Mouse (Mus musculus) liver, embryonic 16.5 days (tissue): Measurements from ENCODE around the gene Ano1. TPM values are rescaled to one million over a fixed set of nuclear protein-coding genes. Genes with fewer than 3 reads are reported as not detected.

Experiments used
- ATAC-seq: fragments of 200-750 bp; cut with Nextera tagmentation; 2 replicates; pipeline ENCODE4 v1.8.0; 2017; ENCODE audit warnings: low read depth, mild to moderate bottlenecking, moderate number of reproducible peaks, moderate library complexity
- H3K27ac ChIP-seq: fragments of 300-500 bp; sonication (generic); 2 replicates; pipeline ENCODE4 v1.5.1; 2014; ENCODE audit warnings: mild to moderate bottlenecking, low read length
- H3K27me3 ChIP-seq: fragments of 300-500 bp; sonication (generic); 2 replicates; pipeline ENCODE4 v1.6.1; 2014; ENCODE audit warnings: low read depth, low read length, mixed read lengths; ENCODE audit not compliant: control insufficient read depth, insufficient read depth
- H3K36me3 ChIP-seq: fragments of 300-500 bp; sonication (generic); 2 replicates; pipeline ENCODE4 v1.6.1; 2014; ENCODE audit warnings: mild to moderate bottlenecking; ENCODE audit not compliant: control insufficient read depth, insufficient read depth
- H3K4me1 ChIP-seq: fragments of 300-500 bp; sonication (generic); 2 replicates; pipeline ENCODE4 v1.6.1; 2014; ENCODE audit warnings: low read depth, low read length, mixed read lengths; ENCODE audit not compliant: control insufficient read depth
- H3K4me2 ChIP-seq: fragments of 300-500 bp; sonication (generic); 2 replicates; pipeline ENCODE4 v1.6.1; 2014; ENCODE audit warnings: low read depth, low read length, mixed read lengths
- H3K4me3 ChIP-seq: fragments of 300-500 bp; sonication (generic); 2 replicates; pipeline ENCODE4 v1.5.1; 2014; ENCODE audit warnings: low read depth, mild to moderate bottlenecking, low read length
- H3K9ac ChIP-seq: fragments of 300-500 bp; sonication (generic); 2 replicates; pipeline ENCODE4 v1.6.1; 2014; ENCODE audit warnings: low read depth, low read length
- H3K9me3 ChIP-seq: fragments of 300-500 bp; sonication (generic); replicated peaks from 2 replicates; pipeline ENCODE4 v1.6.1; 2016; ENCODE audit warnings: low read length; ENCODE audit not compliant: control insufficient read depth
- WGBS: fragments of 180-500 bp; shearing (Covaris S2); extraction: QIAGEN DNeasy Blood & Tissue Kit; methylation state at CpG from one replicate; pipeline ENCODE4 v1.1.7; 2014; ENCODE audit not compliant: insufficient replicate concordance; 5-methylcytosine and 5-hydroxymethylcytosine counted together
- polyA plus RNA-seq: library from polyadenylated mRNA; unstranded; fragments of >200 nt; fragmentation: Nextera tagmentation; extraction: Ambion mirVana; gene quantifications from 2 replicates; pipeline ENCODE4 v1.2.1, GENCODE M21; 2015

Gene Ano1
- polyA plus RNA-seq, 1 experiment from 2014 or later, result 1.3 TPM

GRCm38 (mm10) chr7:144560594-144560993, 191.2 kb downstream of the Ano1 start:
- no peaks in the 10 kb centered on the region for H3K9me3 ChIP-seq
- no peaks in the 10 kb centered on the region for H3K36me3 ChIP-seq
- 63% methylated on average over 4 of the region's 4 CpGs for WGBS
- H3K4me2 ChIP-seq, result no peak overlapping the region
- no peak for ATAC-seq
- H3K9ac ChIP-seq, result no peak overlapping the region
- no peak overlapping the region for H3K27ac ChIP-seq
- H3K4me3 ChIP-seq, result no peak overlapping the region
- H3K27me3 ChIP-seq, result no peaks in the 10 kb centered on the region; the same call in 1 of the 2 replicates
- H3K4me1 ChIP-seq, result no peaks in the 10 kb centered on the region

DNA sequence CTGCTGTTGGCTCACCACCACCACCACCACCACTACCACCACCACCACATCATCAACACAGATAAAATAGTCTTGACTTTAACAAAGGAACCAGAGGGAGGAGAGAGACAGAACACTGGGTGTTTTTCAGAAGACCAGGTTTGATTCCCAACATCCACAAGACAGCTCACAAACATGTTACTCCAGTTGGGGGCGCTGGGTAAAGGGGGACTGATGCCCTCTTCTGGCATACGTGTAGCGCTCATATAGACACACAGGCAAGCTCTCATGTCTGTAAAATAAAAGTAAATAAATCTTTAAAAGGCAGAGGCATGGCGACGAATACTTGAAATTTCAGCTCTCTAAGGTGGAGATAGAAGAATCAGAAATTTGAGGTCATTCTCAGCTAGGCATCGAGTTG, 193.2 kb downstream of the Ano1 start:
- Histone ChIP-seq H3K36me3 (no peaks in the 10 kb centered on the region), H3K27ac (no peak overlapping the region), H3K4me2 (no peak overlapping the region), H3K9ac (no peak overlapping the region), H3K9me3 (no peaks in the 10 kb centered on the region), H3K4me1 (peaks cover 3% of the 10 kb centered on the region), H3K4me3 (no peak overlapping the region), H3K27me3 (no peaks in the 10 kb centered on the region)
- ATAC-seq, result no peak
- 42% methylated on average over 6 of the region's 6 CpGs for WGBS

- H3K9me3 ChIP-seq, result no peaks in the 10 kb centered on the region
- WGBS, result 26% methylated on average over 8 of the region's 8 CpGs
- no peak for ATAC-seq
- peak overlapping the region; percentile 93 for H3K4me3 ChIP-seq
- 0 out of 2 replicates have a peak overlapping the region, but pooled peaks have one; percentile 28 for H3K27ac ChIP-seq
- peak overlapping the region; percentile 62 for H3K9ac ChIP-seq
- peak overlapping the region; percentile 93 for H3K4me2 ChIP-seq
- H3K4me1 ChIP-seq, result peaks cover 26% of the 10 kb centered on the region
- no peaks in the 10 kb centered on the region for H3K27me3 ChIP-seq
- no peaks in the 10 kb centered on the region; the same call in 1 of the 2 replicates for H3K36me3 ChIP-seq
Measured at GRCm38 (mm10) chr7:144554123-144554472, 197.7 kb downstream of the Ano1 start.

DNA sequence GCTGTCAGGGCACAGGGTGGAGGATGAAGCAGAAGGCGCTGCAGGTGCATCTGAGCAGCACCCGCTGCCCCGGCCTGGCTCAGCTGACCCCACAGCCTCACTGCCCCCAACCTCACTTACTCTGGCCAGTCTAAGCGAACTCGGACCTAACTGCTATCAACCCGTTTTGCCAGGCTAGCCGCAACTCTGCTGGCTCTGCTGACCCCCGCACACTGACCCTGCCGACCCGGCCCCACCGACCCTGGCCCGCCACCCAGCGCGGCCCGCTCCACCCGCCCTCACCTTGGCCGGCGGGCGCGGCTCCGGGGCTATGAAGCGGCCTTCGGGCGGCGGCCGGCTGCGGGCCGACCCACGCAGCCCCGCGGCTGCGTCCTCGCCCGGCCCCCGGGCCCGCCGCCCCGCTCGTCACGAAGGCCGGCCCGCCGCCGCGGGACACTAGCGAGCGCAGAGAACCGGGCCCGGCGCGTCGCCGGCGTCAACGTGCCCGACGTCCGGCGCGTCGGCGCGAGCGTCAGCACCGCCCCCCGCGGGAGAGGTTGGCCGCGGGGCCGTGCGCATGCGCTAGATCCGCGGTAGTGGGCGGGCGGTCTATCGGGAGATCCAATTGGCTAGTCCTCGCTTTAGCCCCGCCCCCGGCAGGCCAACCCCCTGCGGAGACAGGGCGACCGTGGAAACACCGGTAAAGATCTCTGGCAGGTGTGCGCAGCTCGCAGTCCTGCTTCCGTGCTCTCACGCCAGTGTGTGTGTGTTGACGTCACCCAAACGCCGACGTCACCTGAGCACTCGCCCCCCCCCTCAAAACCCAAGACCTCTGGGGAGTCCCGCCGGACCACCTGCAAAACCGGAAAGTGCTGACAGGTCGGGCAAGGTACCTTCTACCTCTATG, 198.3 kb downstream of the Ano1 start, which contains the start of gene Ppfia1:
Gene Ppfia1 (minus strand): TSS at position 493 of the 886 bp plus-strand sequence.
- peak; percentile 93 for ATAC-seq
- H3K9ac ChIP-seq, result peak within 1 kb of the TSS; percentile 92
- H3K27me3 ChIP-seq, result no peaks in the 10 kb centered on the region
- H3K27ac ChIP-seq, result peak within 1 kb of the TSS; percentile 72
- H3K4me1 ChIP-seq, result peaks cover 26% of the 10 kb centered on the region
- peak within 1 kb of the TSS; percentile 93 for H3K4me2 ChIP-seq
- WGBS, result under 1% methylated on average over 97 of the region's 97 CpGs
- no peaks in the 10 kb centered on the region for H3K9me3 ChIP-seq
- H3K4me3 ChIP-seq, result peak within 1 kb of the TSS; percentile 93
- no peaks in the 10 kb centered on the region; the same call in 1 of the 2 replicates for H3K36me3 ChIP-seq

- Histone ChIP-seq H3K9me3 (no peaks in the 10 kb centered on the region), H3K9ac (peak overlapping the region; percentile 92; the same call in 1 of the 2 replicates), H3K4me1 (peaks cover 26% of the 10 kb centered on the region), H3K27ac (no peak overlapping the region), H3K36me3 (no peaks in the 10 kb centered on the region; the same call in 1 of the 2 replicates), H3K4me2 (peak overlapping the region; percentile 93), H3K27me3 (no peaks in the 10 kb centered on the region), H3K4me3 (peak overlapping the region; percentile 93; the same call in 1 of the 2 replicates)
- ATAC-seq, result no peak
- WGBS, result 77% methylated on average over 8 of the region's 8 CpGs
Measured at GRCm38 (mm10) chr7:144552274-144552673, 199.5 kb downstream of the Ano1 start.

GRCm38 (mm10) chr7:144550811-144551210, 201.0 kb downstream of the Ano1 start:
- Histone ChIP-seq H3K36me3 (no peaks in the 10 kb centered on the region; the same call in 1 of the 2 replicates), H3K4me1 (peaks cover 26% of the 10 kb centered on the region)

DNA sequence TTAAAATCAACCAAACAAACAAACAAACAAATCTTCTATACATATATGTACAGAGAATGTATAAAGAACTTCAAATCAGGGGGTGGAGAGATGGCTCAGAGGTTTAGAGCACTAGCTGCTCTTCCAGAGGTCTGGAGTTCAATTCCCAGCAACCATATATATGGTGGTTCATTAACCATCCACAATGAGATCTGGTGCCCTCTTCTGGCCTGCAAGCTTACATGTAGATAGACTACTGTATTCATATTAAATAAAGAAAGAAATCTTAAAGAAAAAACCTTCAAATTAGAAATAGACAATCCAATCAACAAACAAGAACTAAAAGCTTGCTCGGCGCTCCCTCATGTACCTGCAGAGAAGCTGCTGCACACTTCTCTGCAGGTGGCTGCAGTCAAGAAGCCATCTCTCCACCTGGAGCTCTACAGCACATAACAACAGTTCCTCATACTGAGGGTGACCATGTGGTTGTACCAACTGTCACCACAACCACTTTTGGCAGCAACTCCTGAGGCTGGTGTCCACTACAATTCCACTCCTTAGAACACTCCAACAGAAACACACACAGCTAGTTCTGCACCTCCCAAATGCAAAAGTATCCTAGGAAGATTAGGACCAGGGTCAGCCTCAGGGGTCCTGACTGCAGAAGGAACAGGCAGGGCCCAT, 201.7 kb downstream of the Ano1 start:
- Histone ChIP-seq H3K27me3 (no peaks in the 10 kb centered on the region), H3K4me3 (no peak overlapping the region), H3K9ac (no peak overlapping the region), H3K36me3 (no peaks in the 10 kb centered on the region; the same call in 1 of the 2 replicates), H3K4me2 (no peak overlapping the region), H3K27ac (no peak overlapping the region), H3K4me1 (peaks cover 26% of the 10 kb centered on the region), H3K9me3 (no peaks in the 10 kb centered on the region)
- 86% methylated on average over 2 of the region's 2 CpGs for WGBS
- no peak for ATAC-seq

More at GRCm38 (mm10) chr7:144550811-144551210, 201.0 kb downstream of the Ano1 start:
- 17% methylated on average over 1 of the region's 1 CpGs for WGBS
- Histone ChIP-seq H3K4me3 (no peak overlapping the region), H3K9me3 (no peaks in the 10 kb centered on the region), H3K27me3 (no peaks in the 10 kb centered on the region), H3K27ac (no peak overlapping the region), H3K4me2 (no peak overlapping the region), H3K9ac (no peak overlapping the region)
- ATAC-seq, result no peak

GRCm38 (mm10) chr7:144545231-144545630, 206.5 kb downstream of the Ano1 start:
- ATAC-seq, result no peak
- H3K27me3 ChIP-seq, result no peaks in the 10 kb centered on the region
- no peak overlapping the region for H3K27ac ChIP-seq
- H3K36me3 ChIP-seq, result no peaks in the 10 kb centered on the region; the same call in 1 of the 2 replicates
- H3K4me1 ChIP-seq, result peaks cover 7% of the 10 kb centered on the region
- 69% methylated on average over 3 of the region's 3 CpGs for WGBS
- no peak overlapping the region for H3K4me2 ChIP-seq
- no peak overlapping the region for H3K9ac ChIP-seq
- no peaks in the 10 kb centered on the region for H3K9me3 ChIP-seq
- H3K4me3 ChIP-seq, result no peak overlapping the region
